Mouse (Mus musculus) mouse trophoblast stem cell (cell line): Measurements from ENCODE around the gene Platr17.

ENCODE experiments used
- in situ Hi-C, 2 experiments: fragments of 300-500 bp; cut with MseI, MboI; formaldehyde crosslinking; loops; 2 replicates in 1 of 2; 3 replicates in 1 of 2; pipeline ENCODE4 v1.15.1; 2025

Platr17 gene

GRCm38 (mm10) chr17:33919351-33920281, 14.7 kb downstream of the Platr17 start:
- in situ Hi-C loops: no loop called here

GRCm38 (mm10) chr17:33920282-33921097, 15.6 kb downstream of the Platr17 start:
- in situ Hi-C loops: no loop called here

GRCm38 (mm10) chr17:33921361-33921760, 16.4 kb downstream of the Platr17 start:
- in situ Hi-C loops: no loop called here

- in situ Hi-C loops: no loop called here
Observed at GRCm38 (mm10) chr17:33924577-33925283, 19.8 kb downstream of the Platr17 start.

GRCm38 (mm10) chr17:33925406-33926116, 20.6 kb downstream of the Platr17 start:
- in situ Hi-C loops: no loop called here

- in situ Hi-C loops: no loop called here
Observed at GRCm38 (mm10) chr17:33926207-33926932, 21.4 kb downstream of the Platr17 start.

- in situ Hi-C loops: no loop called here
Observed at GRCm38 (mm10) chr17:33928251-33928947, 23.5 kb downstream of the Platr17 start.

- in situ Hi-C loops: no loop called here
Observed at GRCm38 (mm10) chr17:33929371-33930279, 24.7 kb downstream of the Platr17 start, which contains the start of gene Rgl2. TSS of gene Rgl2 (plus strand) at chr17:33929543.

GRCm38 (mm10) chr17:33930280-33931158, 25.6 kb downstream of the Platr17 start:
- in situ Hi-C loops: no loop called here

- in situ Hi-C loops: no loop called here
Observed at GRCm38 (mm10) chr17:33931159-33931866, 26.4 kb downstream of the Platr17 start.

- in situ Hi-C loops: no loop called here
Observed at GRCm38 (mm10) chr17:33931947-33932346, 27.0 kb downstream of the Platr17 start.

GRCm38 (mm10) chr17:33932448-33932847, 27.5 kb downstream of the Platr17 start:
- in situ Hi-C loops: no loop called here

GRCm38 (mm10) chr17:33932970-33933369, 28.0 kb downstream of the Platr17 start:
- in situ Hi-C loops: no loop called here

- in situ Hi-C loops: no loop called here
Observed at GRCm38 (mm10) chr17:33935422-33936055, 30.6 kb downstream of the Platr17 start.

GRCm38 (mm10) chr17:33936993-33937392, 32.1 kb downstream of the Platr17 start:
- in situ Hi-C loops: no loop called here

GRCm38 (mm10) chr17:33938783-33939182, 33.8 kb downstream of the Platr17 start:
- in situ Hi-C loops: no loop called here
